Mouse (Mus musculus): ENCODE data around the gene Cand1. TPM values are rescaled to one million over a fixed set of nuclear protein-coding genes. Genes with fewer than 3 reads are reported as not detected.

Gene Cand1
- total and polyA plus RNA-seq, 3 experiments, result 59.4 to 187 (median 161) TPM

DNA sequence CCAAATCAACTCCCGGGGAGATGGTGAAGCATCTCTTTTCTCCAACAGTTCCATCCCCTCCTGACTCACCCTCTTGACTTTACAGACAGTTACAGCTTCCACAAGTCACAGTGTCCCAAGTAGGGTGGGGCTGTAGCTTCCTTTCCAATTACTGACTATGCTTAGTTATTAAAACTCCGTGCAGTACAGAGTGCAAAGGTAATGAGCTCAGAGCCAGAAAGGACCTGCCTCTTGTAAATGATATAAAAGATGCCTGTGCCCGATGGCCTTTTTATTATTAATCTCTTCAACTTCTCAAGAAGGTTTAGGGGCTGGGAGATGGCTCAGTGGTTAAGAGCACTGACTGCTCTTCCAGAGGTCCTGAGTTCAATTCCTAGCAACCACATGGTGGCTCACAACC, 70.2 kb downstream of the Cand1 start:
- no peaks in the 10 kb centered on the region for H3K27me3 ChIP-seq (ENCODE audit: control insufficient read depth in 1 of 2, insufficient read depth in 2 of 2, low read length in 2 of 2)
- no peaks in the 10 kb centered on the region for H3K36me3 ChIP-seq (ENCODE audit: control insufficient read depth in 1 of 2, insufficient read depth in 2 of 2, low read length in 2 of 2)
- H3K9ac ChIP-seq (ENCODE audit: control insufficient read depth, low read depth, low read length, poor library complexity, severe bottlenecking), result no peak overlapping the region
- H3K79me2 ChIP-seq (ENCODE audit: control insufficient read depth, insufficient read depth, low read length, poor library complexity), result no peaks in the 10 kb centered on the region
- no peaks in the 10 kb centered on the region for H3K9me3 ChIP-seq (replicated peaks; ENCODE audit: insufficient read depth, low read length)
- DNase-seq (ENCODE audit: low read depth, low spot score), result no peak
- no peak overlapping the region for H3K4me3 ChIP-seq (ENCODE audit: control insufficient read depth in 1 of 2, insufficient read depth in 1 of 2, low read depth in 2 of 2, low read length in 2 of 2)
- H3K27ac ChIP-seq (ENCODE audit: control insufficient read depth, low read depth, low read length), result no peak overlapping the region
- no peaks in the 10 kb centered on the region for H3K4me1 ChIP-seq (ENCODE audit: control insufficient read depth in 1 of 2, insufficient read depth in 2 of 2, low read length in 2 of 2)
- TF ChIP-seq MAFK (IDR thresholded peaks at IDR 0.05; ENCODE audit: borderline replicate concordance, low read depth, low read length) (no peak), TBP (IDR thresholded peaks at IDR 0.05; ENCODE audit: low read depth, low read length) (no peak), GATA1 (IDR thresholded peaks at IDR 0.05; ENCODE audit: low read depth, low read length) (no peak), MEF2A (IDR thresholded peaks at IDR 0.05; ENCODE audit: extremely low read depth, insufficient replicate concordance, low read depth, low read length, poor library complexity, severe bottlenecking) (no peak), TAL1 (IDR thresholded peaks at IDR 0.05; ENCODE audit: low read length) (no peak), RCOR1 (IDR thresholded peaks at IDR 0.05; ENCODE audit: low read depth, low read length) (no peak), SIN3A (IDR thresholded peaks at IDR 0.05; ENCODE audit: low read length) (no peak), NELFE (IDR thresholded peaks at IDR 0.05; ENCODE audit: low read depth, low read length) (no peak), SMC3 (IDR thresholded peaks at IDR 0.05; ENCODE audit: low read depth, low read length) (no peak), USF2 (IDR thresholded peaks at IDR 0.05; ENCODE audit: borderline replicate concordance in 1 of 2, insufficient read depth in 1 of 2, low read depth in 1 of 2, low read length in 2 of 2) (no peak), ZMIZ1 (IDR thresholded peaks at IDR 0.05; ENCODE audit: low read depth, low read length) (no peak), KAT2A (conservative IDR thresholded peaks at IDR 0.05; ENCODE audit: low read depth, low read length) (no peak), EP300 (IDR thresholded peaks at IDR 0.05; ENCODE audit: low read depth in 1 of 2, low read length in 2 of 2) (no peak), E2F4 (IDR thresholded peaks at IDR 0.05; ENCODE audit: borderline replicate concordance, low read depth, low read length) (no peak), RAD21 (IDR thresholded peaks at IDR 0.05; ENCODE audit: low read depth, low read length) (no peak), BHLHE40 (IDR thresholded peaks at IDR 0.05; ENCODE audit: borderline replicate concordance, low read depth, low read length) (no peak), MAX (IDR thresholded peaks at IDR 0.05; ENCODE audit: low read length) (no peak), JUND (IDR thresholded peaks at IDR 0.05; ENCODE audit: low read depth, low read length) (no peak), HCFC1 (IDR thresholded peaks at IDR 0.05; ENCODE audit: low read depth, low read length) (no peak)

DNA sequence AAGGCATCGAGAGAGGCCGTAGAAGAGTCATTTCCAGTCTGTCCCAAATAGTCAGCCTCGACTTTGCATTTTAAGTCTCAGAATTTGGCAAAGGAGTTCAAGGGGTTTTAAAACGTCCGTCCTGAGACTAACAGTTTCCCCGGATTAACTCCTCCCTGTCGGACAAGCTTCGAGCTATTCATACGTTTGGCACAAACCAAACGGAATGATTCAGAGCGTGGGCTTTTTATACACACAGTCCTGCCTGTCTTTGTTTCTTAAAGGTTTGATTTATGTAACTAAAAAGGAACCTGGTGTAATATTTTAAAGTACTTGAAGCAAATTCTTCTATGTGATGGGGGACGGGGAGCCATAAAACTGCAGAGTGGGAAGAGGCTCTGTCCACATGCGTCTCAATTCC, 70.6 kb downstream of the Cand1 start:
- Histone ChIP-seq H3K4me1 (ENCODE audit: control insufficient read depth in 1 of 2, insufficient read depth in 2 of 2, low read length in 2 of 2) (no peaks in the 10 kb centered on the region), H3K79me2 (ENCODE audit: control insufficient read depth, insufficient read depth, low read length, poor library complexity) (no peaks in the 10 kb centered on the region), H3K9ac (ENCODE audit: control insufficient read depth, low read depth, low read length, poor library complexity, severe bottlenecking) (no peak overlapping the region), H3K36me3 (ENCODE audit: control insufficient read depth in 1 of 2, insufficient read depth in 2 of 2, low read length in 2 of 2) (no peaks in the 10 kb centered on the region), H3K9me3 (replicated peaks; ENCODE audit: insufficient read depth, low read length) (no peaks in the 10 kb centered on the region), H3K4me3 (ENCODE audit: control insufficient read depth in 1 of 2, insufficient read depth in 1 of 2, low read depth in 2 of 2, low read length in 2 of 2) (no peak overlapping the region), H3K27ac (ENCODE audit: control insufficient read depth, low read depth, low read length) (no peak overlapping the region), H3K27me3 (ENCODE audit: control insufficient read depth in 1 of 2, insufficient read depth in 2 of 2, low read length in 2 of 2) (no peaks in the 10 kb centered on the region)
- no peak for DNase-seq (ENCODE audit: low read depth, low spot score)
- TF ChIP-seq POLR2AphosphoS5 (IDR thresholded peaks at IDR 0.05; ENCODE audit: borderline replicate concordance, low read depth, low read length), result no peak
- no peak for TF ChIP-seq TCF12 (IDR thresholded peaks at IDR 0.05; ENCODE audit: low read depth, low read length)
- TF ChIP-seq ZKSCAN1 (IDR thresholded peaks at IDR 0.05; ENCODE audit: low read depth, low read length), result no peak
- TF ChIP-seq CHD1 (IDR thresholded peaks at IDR 0.05; ENCODE audit: low read depth, low read length), result no peak
- TF ChIP-seq TAL1 (IDR thresholded peaks at IDR 0.05; ENCODE audit: low read length), result no peak
- TF ChIP-seq TBP (IDR thresholded peaks at IDR 0.05; ENCODE audit: low read depth, low read length), result no peak
- TF ChIP-seq HCFC1 (IDR thresholded peaks at IDR 0.05; ENCODE audit: low read depth, low read length), result no peak
